Mouse (Mus musculus): ENCODE data around the gene Taf11. TPM values are rescaled to one million over a fixed set of nuclear protein-coding genes. Genes with fewer than 3 reads are reported as not detected.

Taf11 gene
- total and polyA plus RNA-seq, 2 experiments: 5.1 to 8.9 TPM

DNA sequence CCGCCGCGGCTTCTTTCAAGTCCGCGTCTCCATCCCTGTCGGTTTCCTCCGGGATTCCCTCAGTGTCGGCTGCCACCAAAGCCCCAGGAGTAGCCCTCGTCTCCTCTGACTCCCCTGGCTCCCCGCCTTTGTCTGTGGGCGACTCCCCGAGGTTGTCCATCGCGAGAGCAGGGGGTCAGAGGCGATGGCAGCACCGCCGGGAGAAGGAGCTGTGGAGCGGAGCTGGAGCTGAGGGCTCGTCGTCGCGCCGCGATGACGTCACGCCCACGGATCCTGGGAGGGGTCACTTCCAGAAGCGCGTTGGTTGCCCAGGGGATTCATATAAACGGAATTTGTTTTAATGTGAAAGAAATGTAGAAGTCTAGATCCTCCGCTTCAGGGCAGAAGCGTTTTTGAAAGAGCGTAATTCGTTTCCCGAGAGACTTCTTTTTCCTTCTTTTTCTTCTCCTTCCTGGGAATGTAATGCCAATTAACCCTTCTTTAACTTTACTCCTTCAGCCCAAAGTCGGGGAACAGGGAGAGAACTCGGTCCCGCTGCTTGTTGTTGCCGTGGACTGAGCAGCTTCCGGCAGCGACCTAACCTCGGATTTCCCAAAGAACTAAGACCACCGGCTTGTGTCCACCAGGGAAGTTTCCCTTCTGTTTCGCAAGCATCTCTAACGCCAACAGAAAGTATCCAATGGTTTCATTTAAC, 2.0 kb downstream of the Taf11 start:
- under 1% methylated on average over 45 of the region's 45 CpGs for WGBS
- Histone ChIP-seq H3K36me3 (ENCODE audit: control insufficient read depth, insufficient read depth, low read length) (peaks cover 9% of the 10 kb centered on the region; the same call in 1 of the 2 replicates), H3K4me1 (ENCODE audit: control insufficient read depth, insufficient read depth, low read length) (peaks cover 5% of the 10 kb centered on the region), H3K27ac (replicated peaks; ENCODE audit: insufficient read depth, low read depth, low read length) (peak overlapping the region; percentile 29), H3K9ac (ENCODE audit: low read depth, low read length) (peak overlapping the region; percentile 83), H3K4me3 (ENCODE audit: insufficient read depth, low read depth, low read length) (peak overlapping the region; percentile 94), H3K79me2 (ENCODE audit: control insufficient read depth, insufficient read depth, low read length) (peaks cover 22% of the 10 kb centered on the region; the same call in 1 of the 2 replicates), H3K27me3 (ENCODE audit: control insufficient read depth, insufficient read depth, low read length) (no peaks in the 10 kb centered on the region)
- TF ChIP-seq CTCF (IDR thresholded peaks at IDR 0.05; ENCODE audit: low read depth, low read length) (peak; percentile 49), POLR2A (IDR thresholded peaks at IDR 0.05; ENCODE audit: extremely low read depth, insufficient read depth, low read length) (0 out of 2 replicates have a peak, but pooled peaks have one; percentile 29)
- DNase-seq (ENCODE audit: extremely low read depth, low read depth, low spot score): peak; percentile 79

DNA sequence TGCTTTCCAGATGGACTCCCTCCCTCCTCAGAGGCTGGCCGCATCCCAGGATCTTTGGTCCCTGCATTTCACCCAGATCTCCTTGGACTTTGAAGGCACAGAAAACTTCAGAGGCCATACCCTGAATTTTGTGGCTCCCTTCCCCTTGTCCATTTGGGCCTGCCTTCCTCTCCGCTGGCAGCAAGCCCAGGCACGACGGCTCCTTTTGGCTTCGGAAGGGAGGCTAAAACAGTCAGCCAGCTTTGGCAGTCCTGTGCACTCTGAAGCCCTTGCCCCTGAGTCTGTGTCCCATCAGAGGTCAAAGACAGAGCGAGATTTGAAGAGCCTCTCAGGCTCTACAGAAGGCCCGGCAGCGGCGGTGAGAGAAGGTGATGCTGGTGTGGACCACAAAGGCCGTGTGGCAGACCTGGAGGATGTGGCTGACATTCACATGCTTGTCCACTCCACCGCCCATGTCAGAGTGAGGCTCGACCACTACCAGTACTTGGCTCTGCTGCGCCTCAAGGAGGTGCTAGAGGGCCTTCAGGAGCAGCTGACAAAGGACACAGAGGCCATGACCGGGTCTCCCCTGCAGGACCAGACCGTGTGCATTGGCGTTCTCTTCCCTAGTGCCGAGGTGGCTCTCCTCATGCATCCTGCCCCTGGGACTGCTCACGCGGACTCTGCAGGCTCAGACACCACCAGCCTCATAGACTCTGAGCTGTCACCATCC, 23.0 kb downstream of the Taf11 start:
- WGBS: 79% methylated on average over 19 of the region's 19 CpGs
- Histone ChIP-seq H3K9ac (ENCODE audit: low read depth, low read length) (no peak overlapping the region), H3K36me3 (ENCODE audit: control insufficient read depth, insufficient read depth, low read length) (peaks cover 13% of the 10 kb centered on the region; the same call in 1 of the 2 replicates), H3K4me3 (ENCODE audit: insufficient read depth, low read depth, low read length) (no peak overlapping the region), H3K27ac (replicated peaks; ENCODE audit: insufficient read depth, low read depth, low read length) (no peak overlapping the region), H3K27me3 (ENCODE audit: control insufficient read depth, insufficient read depth, low read length) (no peaks in the 10 kb centered on the region), H3K4me1 (ENCODE audit: control insufficient read depth, insufficient read depth, low read length) (no peaks in the 10 kb centered on the region), H3K79me2 (ENCODE audit: control insufficient read depth, insufficient read depth, low read length) (no peaks in the 10 kb centered on the region)
- no peak for DNase-seq (ENCODE audit: extremely low read depth, low read depth, low spot score)
- TF ChIP-seq CTCF (IDR thresholded peaks at IDR 0.05; ENCODE audit: low read depth, low read length) (0 out of 2 replicates have a peak, but pooled peaks have one; percentile 9), POLR2A (IDR thresholded peaks at IDR 0.05; ENCODE audit: extremely low read depth, insufficient read depth, low read length) (no peak)

GRCm38 (mm10) chr17:27883994-27884393, 25.6 kb downstream of the Taf11 start:
- peaks cover 8% of the 10 kb centered on the region; the same call in 1 of the 2 replicates for H3K36me3 ChIP-seq (ENCODE audit: control insufficient read depth, insufficient read depth, low read length)
- no peak for DNase-seq (ENCODE audit: extremely low read depth, low read depth, low spot score)
- 91% methylated on average over 6 of the region's 6 CpGs for WGBS
- H3K4me1 ChIP-seq (ENCODE audit: control insufficient read depth, insufficient read depth, low read length): no peaks in the 10 kb centered on the region
- TF ChIP-seq POLR2A (IDR thresholded peaks at IDR 0.05; ENCODE audit: extremely low read depth, insufficient read depth, low read length): no peak
- no peak for TF ChIP-seq CTCF (IDR thresholded peaks at IDR 0.05; ENCODE audit: low read depth, low read length)
- no peaks in the 10 kb centered on the region for H3K27me3 ChIP-seq (ENCODE audit: control insufficient read depth, insufficient read depth, low read length)
- no peaks in the 10 kb centered on the region for H3K79me2 ChIP-seq (ENCODE audit: control insufficient read depth, insufficient read depth, low read length)
- H3K27ac ChIP-seq (replicated peaks; ENCODE audit: insufficient read depth, low read depth, low read length): no peak overlapping the region
- H3K9ac ChIP-seq (ENCODE audit: low read depth, low read length): no peak overlapping the region
- H3K4me3 ChIP-seq (ENCODE audit: insufficient read depth, low read depth, low read length): no peak overlapping the region

- Histone ChIP-seq H3K9ac (ENCODE audit: low read depth, low read length) (no peak overlapping the region), H3K79me2 (ENCODE audit: control insufficient read depth, insufficient read depth, low read length) (no peaks in the 10 kb centered on the region), H3K27me3 (ENCODE audit: control insufficient read depth, insufficient read depth, low read length) (no peaks in the 10 kb centered on the region), H3K4me3 (ENCODE audit: insufficient read depth, low read depth, low read length) (no peak overlapping the region), H3K4me1 (ENCODE audit: control insufficient read depth, insufficient read depth, low read length) (no peaks in the 10 kb centered on the region), H3K27ac (replicated peaks; ENCODE audit: insufficient read depth, low read depth, low read length) (no peak overlapping the region), H3K36me3 (ENCODE audit: control insufficient read depth, insufficient read depth, low read length) (peaks cover 9% of the 10 kb centered on the region; the same call in 1 of the 2 replicates)
- no peak for DNase-seq (ENCODE audit: extremely low read depth, low read depth, low spot score)
- WGBS: 80% methylated on average over 8 of the region's 8 CpGs
- TF ChIP-seq CTCF (IDR thresholded peaks at IDR 0.05; ENCODE audit: low read depth, low read length) (no peak), POLR2A (IDR thresholded peaks at IDR 0.05; ENCODE audit: extremely low read depth, insufficient read depth, low read length) (no peak)
Observed at GRCm38 (mm10) chr17:27883129-27883528, 26.5 kb downstream of the Taf11 start.

DNA sequence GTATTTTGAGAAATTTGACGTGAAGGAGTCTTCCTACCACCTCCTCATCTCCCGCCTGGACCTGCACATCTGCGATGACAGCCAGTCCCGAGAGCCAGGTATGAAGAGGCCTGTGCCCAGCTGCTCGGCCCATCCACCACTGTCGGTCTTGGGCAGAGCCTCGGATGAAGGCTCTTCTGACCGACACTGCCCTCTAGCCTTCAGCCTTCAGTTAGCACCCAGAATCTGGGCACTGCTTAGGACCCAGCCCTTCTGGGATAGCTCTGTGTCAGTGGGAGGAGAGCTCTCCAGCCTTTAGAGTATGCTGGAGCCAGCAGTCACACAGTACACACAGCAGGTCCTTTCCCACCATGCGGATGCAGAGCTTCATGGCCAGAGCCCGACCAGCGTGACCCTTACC, 28.1 kb downstream of the Taf11 start:
- no peak overlapping the region for H3K9ac ChIP-seq (ENCODE audit: low read depth, low read length)
- no peaks in the 10 kb centered on the region for H3K4me1 ChIP-seq (ENCODE audit: control insufficient read depth, insufficient read depth, low read length)
- TF ChIP-seq CTCF (IDR thresholded peaks at IDR 0.05; ENCODE audit: low read depth, low read length) (peak; percentile 46), POLR2A (IDR thresholded peaks at IDR 0.05; ENCODE audit: extremely low read depth, insufficient read depth, low read length) (no peak)
- 77% methylated on average over 11 of the region's 11 CpGs for WGBS
- no peaks in the 10 kb centered on the region for H3K27me3 ChIP-seq (ENCODE audit: control insufficient read depth, insufficient read depth, low read length)
- peaks cover 3% of the 10 kb centered on the region; the same call in 1 of the 2 replicates for H3K79me2 ChIP-seq (ENCODE audit: control insufficient read depth, insufficient read depth, low read length)
- H3K27ac ChIP-seq (replicated peaks; ENCODE audit: insufficient read depth, low read depth, low read length): no peak overlapping the region
- no peak for DNase-seq (ENCODE audit: extremely low read depth, low read depth, low spot score)
- H3K36me3 ChIP-seq (ENCODE audit: control insufficient read depth, insufficient read depth, low read length): peaks cover 9% of the 10 kb centered on the region; the same call in 1 of the 2 replicates
- no peak overlapping the region for H3K4me3 ChIP-seq (ENCODE audit: insufficient read depth, low read depth, low read length)
